Comparison of ENCODE assay signal across 10 mouse cellular contexts in genomic region chr2:143951546-143952315, GRCm38 (mm10). TPM values are rescaled to one million over a fixed set of nuclear protein-coding genes. Genes with fewer than 3 reads are reported as not detected.
DNase-seq lines count a peak whose midpoint lies in the region.
"Had no signal": no experiment of that assay in that cellular context is flagged by ENCODE, and none has a peak within 500 bp of the region (broad histone marks: within the 10 kb centered on the region; RNA-seq: fewer than 3 reads in every experiment).

No protein-coding gene starts in this region.

- peak; percentile 59 to 63 for DNase-seq in kidney, postnatal 25 days
- no peak for DNase-seq in kidney, adult 9 months
- peak; percentile 61 for DNase-seq in MN1 (ENCODE audit: low spot score)
- DNase-seq in adrenal gland, postnatal 25 days: peak; percentile 34
- DNase-seq in heart, postnatal 4 days: peak; percentile 42
- no peak for DNase-seq in left cerebral cortex, adult 18-20 months (ENCODE audit: low spot score in 2 of 2)
- no peak for DNase-seq in adipocyte (ENCODE audit: low spot score)
- DNase-seq: forebrain, postnatal 0 days; liver, embryonic 13.5 days; thymus, adult 2 months had no signal

RNA-seq across cellular contexts. Expression of gene Dstn, which starts 36.6 kb away (rescaled TPM):
- 258 and 286 TPM in 2 replicates for total RNA-seq in adrenal gland, postnatal 25 days (2021)
- 100 to 1,000 TPM; 708 to 736 TPM for total RNA-seq in heart, postnatal 4 days (2021)
- 100 to 1,000 TPM; 166 to 173 TPM for total RNA-seq in left cerebral cortex, adult 18-20 months (2021)

RNA-seq across cellular contexts. Expression of gene Rrbp1, which starts 59.3 kb away (rescaled TPM):
- total RNA-seq in adrenal gland, postnatal 25 days (2021): 192 and 198 TPM in 2 replicates
- total RNA-seq in heart, postnatal 4 days (2021): 100 to 1,000 TPM; 181 to 182 TPM
- total RNA-seq in left cerebral cortex, adult 18-20 months (2021): 10 to 100 TPM; 57.2 to 58.9 TPM

Comparison
In these comparisons a context has a peak if more than half of its experiments do, and no peak if none do; other contexts are left out.
1. DNase-seq: peak in kidney, postnatal 25 days (2 of 2), MN1 (single experiment), adrenal gland, postnatal 25 days (single experiment) and heart, postnatal 4 days (single experiment); none in kidney, adult 9 months (single experiment), left cerebral cortex, adult 18-20 months (0 of 2) and adipocyte (single experiment).